Mouse (Mus musculus) C2C12 (cell line): Measurements from ENCODE around the gene Gpr157.

Experiments used
- CEBPB ChIP-seq: IDR thresholded peaks from one replicate; pipeline ENCODE4 v1.6.1; 2011; ENCODE audit warnings: low read depth, mild to moderate bottlenecking, control low read depth, moderate library complexity
- CTCF ChIP-seq: IDR thresholded peaks from one replicate; pipeline ENCODE4 v1.5.1; 2011; ENCODE audit not compliant: control insufficient read depth, insufficient read depth, insufficient read length
- FOSL1 ChIP-seq: IDR thresholded peaks from one replicate; pipeline ENCODE4 v1.8.0; 2011; ENCODE audit warnings: mild to moderate bottlenecking, low read length; ENCODE audit not compliant: poor library complexity, insufficient read depth, severe bottlenecking
- MYOG ChIP-seq: IDR thresholded peaks from one replicate; pipeline ENCODE4 v1.6.1; 2011; ENCODE audit not compliant: control insufficient read depth, insufficient read length; ENCODE audit errors: extremely low read depth
- USF1 ChIP-seq: IDR thresholded peaks from one replicate; pipeline ENCODE4 v1.6.1; 2011; ENCODE audit warnings: low read depth, mild to moderate bottlenecking, control low read depth, moderate library complexity

DNA sequence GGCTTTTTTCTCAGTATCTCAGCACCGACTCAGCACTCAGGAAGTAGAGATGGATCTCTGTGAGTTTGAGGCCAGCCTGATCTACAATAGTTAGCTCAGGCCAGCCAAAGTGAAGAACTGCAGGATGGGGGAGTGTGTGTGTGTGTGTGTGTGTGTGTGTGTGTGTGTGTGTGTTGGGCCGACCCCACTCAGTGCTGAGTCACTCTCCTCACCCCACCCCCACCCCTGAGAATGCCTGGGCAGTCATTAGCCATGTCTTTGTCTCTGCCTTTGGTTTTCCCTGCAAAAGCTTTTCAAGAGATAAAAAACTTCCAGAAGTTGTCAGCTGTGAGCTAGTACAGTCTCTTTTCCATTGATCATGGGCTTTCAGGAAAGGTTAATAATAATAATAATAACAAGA lies 43.5 kb downstream of the Gpr157 start:
- TF ChIP-seq CTCF (no peak), FOSL1 (no peak), USF1 (no peak), CEBPB (no peak), MYOG (no peak)
